Mouse (Mus musculus) left cerebral cortex, adult 8-10 months (tissue): ENCODE measurements around the gene Cyp2a12. TPM values are rescaled to one million over a fixed set of nuclear protein-coding genes. Genes with fewer than 3 reads are reported as not detected.
"Not testable (repeated sequence)": the region's sequence is repeated elsewhere in the genome, so short reads cannot be mapped to it uniquely, and the experiment has no call there.

Source experiments
- DNase-seq, 2 experiments: peaks; one replicate each; pipeline ENCODE4 v3.0.0; 2022; ENCODE audit warnings: low spot score in 2 of 2
- total RNA-seq, 4 experiments: library from RNA; stranded (reverse); gene quantifications; 2 replicates each; pipeline ENCODE4 v1.2.4; 2022

Gene Cyp2a12
- not detected for total RNA-seq

DNA sequence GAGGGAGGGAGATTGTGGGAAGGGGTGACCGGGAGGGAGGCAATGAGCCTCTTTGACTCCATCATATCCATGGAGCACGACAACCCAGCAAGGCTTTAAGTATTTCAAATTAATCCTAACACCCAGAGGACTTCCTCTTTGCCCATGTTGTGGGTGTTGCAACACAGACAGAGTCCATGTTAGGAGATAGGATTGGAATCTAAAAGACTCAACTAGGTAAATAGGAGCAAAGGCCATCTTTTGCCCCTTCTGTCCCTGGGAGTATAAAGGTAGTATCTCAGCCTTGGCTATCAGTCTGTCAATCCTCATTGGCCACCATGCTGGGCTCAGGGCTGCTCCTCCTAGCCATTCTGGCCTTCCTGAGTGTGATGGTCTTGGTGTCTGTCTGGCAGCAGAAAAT is at the start of gene Cyp2a12:
TSS of gene Cyp2a12 (plus strand) at position 293 of the 400 bp plus-strand sequence.
- no peak for DNase-seq

- DNase-seq: not testable (repeated sequence)
Measured at GRCm38 (mm10) chr7:26981464-26981863, 47.4 kb upstream of the Cyp2a12 start.

GRCm38 (mm10) chr7:26981937-26982336 is 46.9 kb upstream of the Cyp2a12 start:
- DNase-seq: not testable (repeated sequence)

GRCm38 (mm10) chr7:26982551-26982950 is 46.3 kb upstream of the Cyp2a12 start:
- DNase-seq: no peak

- DNase-seq: not testable (repeated sequence)
Measured at GRCm38 (mm10) chr7:26983151-26983550, 45.7 kb upstream of the Cyp2a12 start.

GRCm38 (mm10) chr7:27026581-27026980 is 2.3 kb upstream of the Cyp2a12 start:
- DNase-seq: not testable (repeated sequence)

DNA sequence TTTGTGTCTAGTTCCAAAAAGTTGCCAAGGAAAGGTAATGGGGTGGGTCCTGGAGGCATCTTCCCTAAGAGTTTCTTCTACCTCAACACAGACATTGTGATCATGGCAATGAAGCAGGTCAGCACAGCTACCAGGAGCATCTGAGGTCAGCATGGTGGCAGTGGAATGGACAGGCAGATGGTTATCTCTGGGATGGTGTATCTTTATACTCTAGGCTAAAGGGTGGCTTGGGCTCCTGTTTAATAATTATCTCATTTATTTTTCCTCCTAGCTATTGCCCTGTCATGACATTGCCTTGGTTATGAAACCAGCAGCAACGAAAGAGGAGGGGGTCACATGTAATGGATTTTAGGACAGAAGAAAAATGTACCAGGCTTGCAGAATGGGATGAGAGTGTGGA is 20.0 kb downstream of the Cyp2a12 start:
- DNase-seq: not testable (repeated sequence)

DNA sequence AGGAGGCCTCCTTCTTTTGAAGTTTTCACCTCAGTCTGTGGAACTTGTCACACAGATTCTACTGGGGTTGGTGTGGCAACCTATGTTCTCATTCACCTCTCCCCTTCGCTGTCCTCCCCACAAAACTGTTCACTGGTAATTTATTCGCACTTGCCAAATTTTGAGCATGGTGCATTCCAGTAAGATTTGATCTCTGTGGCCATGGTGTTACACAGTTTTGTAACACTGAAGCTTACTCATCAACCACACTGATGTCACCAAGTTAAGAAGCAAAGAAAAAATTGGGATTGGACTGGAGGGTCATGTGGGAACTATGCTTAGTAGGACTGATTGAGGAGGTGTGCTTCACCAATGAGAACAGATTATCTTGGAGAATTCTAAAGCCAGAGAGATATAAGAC is 30.5 kb downstream of the Cyp2a12 start:
- not testable (repeated sequence) for DNase-seq

GRCm38 (mm10) chr7:27059896-27060295 is 31.0 kb downstream of the Cyp2a12 start:
- not testable (repeated sequence) for DNase-seq

- no peak for DNase-seq
Measured at GRCm38 (mm10) chr7:27078641-27079040, 49.8 kb downstream of the Cyp2a12 start.

GRCm38 (mm10) chr7:27081625-27082024 is 52.7 kb downstream of the Cyp2a12 start:
- no peak for DNase-seq

Other genes with a start within 250 kb of the Cyp2a12 start
- not detected for gene Cyp2g1, start 220.2 kb upstream of the Cyp2a12 start, total RNA-seq
- gene Cyp2a5, start 193.8 kb upstream of the Cyp2a12 start, total RNA-seq: 1 to 10 TPM in 1 of 4 experiments, under 1 TPM in 3; 0.17 to 2.3 (median 0.51) TPM
- gene Cyp2a22, start 89.7 kb upstream of the Cyp2a12 start, total RNA-seq: not detected
- gene Cyp2f2, start 90.8 kb downstream of the Cyp2a12 start, total RNA-seq: under 1 TPM in 2 of 4 experiments, not detected in 2; 0.28 to 0.32 TPM
- gene Cyp2t4, start 124.6 kb downstream of the Cyp2a12 start, total RNA-seq: not detected
- gene Egln2, start 137.7 kb downstream of the Cyp2a12 start, total RNA-seq: 10 to 100 TPM; 87.9 to 97.7 (median 93.6) TPM
- gene Rab4b, start 149.8 kb downstream of the Cyp2a12 start, total RNA-seq: 100 to 1,000 TPM in 3 of 4 experiments, 10 to 100 TPM in 1; 94.2 to 108 (median 101) TPM
- gene Gm21983, start 152.0 kb downstream of the Cyp2a12 start, total RNA-seq: not detected
- 1 to 10 TPM in 2 of 4 experiments, under 1 TPM in 2; 0.48 to 2.0 (median 1.4) TPM for gene Mia, start 152.1 kb downstream of the Cyp2a12 start, total RNA-seq
- 10 to 100 TPM; 21.0 to 25.0 (median 23.2) TPM for gene BC024978, start 166.7 kb downstream of the Cyp2a12 start, total RNA-seq
- 10 to 100 TPM; 66.3 to 85.0 (median 72.8) TPM for gene Snrpa, start 167.2 kb downstream of the Cyp2a12 start, total RNA-seq
- gene Itpkc, start 199.6 kb downstream of the Cyp2a12 start, total RNA-seq: 10 to 100 TPM in 3 of 4 experiments, 1 to 10 TPM in 1; 9.9 to 11.3 (median 10.3) TPM
- 10 to 100 TPM; 29.8 to 38.9 (median 32.2) TPM for gene Coq8b, start 203.9 kb downstream of the Cyp2a12 start, total RNA-seq
- 10 to 100 TPM; 89.4 to 99.0 (median 95.1) TPM for gene Numbl, start 229.4 kb downstream of the Cyp2a12 start, total RNA-seq